Mouse (Mus musculus) megakaryocyte, embryonic 14.5 days (primary cell): Measurements from ENCODE around the gene Large2. TPM values are rescaled to one million over a fixed set of nuclear protein-coding genes. Genes with fewer than 3 reads are reported as not detected.

ENCODE experiments used
- H3K27me3 ChIP-seq: replicated peaks from 2 replicates; pipeline ENCODE3; 2012; ENCODE audit warnings: inconsistent platforms
- H3K36me3 ChIP-seq: replicated peaks from 2 replicates; pipeline ENCODE3; 2012; ENCODE audit warnings: low read length, inconsistent platforms, mixed read lengths
- H3K4me1 ChIP-seq: 2 replicates; pipeline ENCODE4 v1.6.1; 2012; ENCODE audit warnings: inconsistent platforms
- H3K4me3 ChIP-seq: replicated peaks from 2 replicates; pipeline ENCODE3; 2012; ENCODE audit warnings: moderate library complexity, mild to moderate bottlenecking, inconsistent platforms
- H3K9me3 ChIP-seq: 2 replicates; pipeline ENCODE4 v1.6.1; 2012; ENCODE audit warnings: inconsistent platforms
- FLI1 ChIP-seq: IDR thresholded peaks from 2 replicates; pipeline ENCODE4 v1.6.1; 2012; ENCODE audit warnings: low read length, inconsistent platforms, mixed read lengths
- GATA1 ChIP-seq: IDR thresholded peaks from 3 replicates; pipeline ENCODE4 v1.6.1; 2012; ENCODE audit warnings: mixed read lengths, low read length, inconsistent platforms, borderline replicate concordance
- polyA plus RNA-seq: library from polyadenylated mRNA; stranded (reverse); fragments of >175 nt; gene quantifications from 2 replicates; pipeline ENCODE4 v1.2.3, GENCODE M21; 2012; ENCODE audit warnings: low replicate concordance; ENCODE audit not compliant: insufficient read depth

The Large2 gene
- not detected in 2 replicates for polyA plus RNA-seq

GRCm38 (mm10) chr2:92374514-92374913 is at the start of gene Large2, which contains the start of gene Pex16:
TSS of gene Large2 (minus strand) at chr2:92374869.
TSS of gene Pex16 (plus strand) at chr2:92374676.
- Histone ChIP-seq H3K4me1 (peaks cover 53% of the 10 kb centered on the region), H3K9me3 (no peaks in the 10 kb centered on the region), H3K4me3 (peak within 1 kb of the TSS; percentile 98), H3K36me3 (peaks cover 28% of the 10 kb centered on the region), H3K27me3 (peaks cover 32% of the 10 kb centered on the region)
- TF ChIP-seq GATA1, result no peak
- TF ChIP-seq FLI1, result no peak

- Histone ChIP-seq H3K9me3 (no peaks in the 10 kb centered on the region), H3K27me3 (no peaks in the 10 kb centered on the region), H3K36me3 (peaks cover 92% of the 10 kb centered on the region), H3K4me1 (peaks cover 75% of the 10 kb centered on the region), H3K4me3 (no peak overlapping the region)
- TF ChIP-seq GATA1, result no peak
- no peak for TF ChIP-seq FLI1
These were observed 49.2 kb upstream of the Large2 start for GRCm38 (mm10) chr2:92423702-92424461.

GRCm38 (mm10) chr2:92423156-92423555 is 48.5 kb upstream of the Large2 start:
- Histone ChIP-seq H3K4me1 (peaks cover 67% of the 10 kb centered on the region), H3K4me3 (no peak overlapping the region), H3K27me3 (no peaks in the 10 kb centered on the region), H3K9me3 (no peaks in the 10 kb centered on the region), H3K36me3 (peaks cover 97% of the 10 kb centered on the region)
- no peak for TF ChIP-seq FLI1
- no peak for TF ChIP-seq GATA1

GRCm38 (mm10) chr2:92422388-92423135 is 47.9 kb upstream of the Large2 start:
- no peaks in the 10 kb centered on the region for H3K9me3 ChIP-seq
- peak overlapping the region; percentile 71 for H3K4me3 ChIP-seq
- peaks cover 98% of the 10 kb centered on the region for H3K36me3 ChIP-seq
- peaks cover 64% of the 10 kb centered on the region for H3K4me1 ChIP-seq
- TF ChIP-seq FLI1 (no peak), GATA1 (no peak)
- no peaks in the 10 kb centered on the region for H3K27me3 ChIP-seq

GRCm38 (mm10) chr2:92421723-92422387 is 47.2 kb upstream of the Large2 start:
- Histone ChIP-seq H3K4me3 (no peak overlapping the region), H3K36me3 (peaks cover 100% of the 10 kb centered on the region), H3K27me3 (no peaks in the 10 kb centered on the region), H3K9me3 (no peaks in the 10 kb centered on the region), H3K4me1 (peaks cover 60% of the 10 kb centered on the region)
- TF ChIP-seq FLI1, result no peak
- no peak for TF ChIP-seq GATA1

GRCm38 (mm10) chr2:92411705-92412104 is 37.0 kb upstream of the Large2 start:
- no peak for TF ChIP-seq GATA1
- TF ChIP-seq FLI1, result no peak
- Histone ChIP-seq H3K27me3 (no peaks in the 10 kb centered on the region), H3K4me1 (no peaks in the 10 kb centered on the region), H3K4me3 (no peak overlapping the region), H3K36me3 (peaks cover 100% of the 10 kb centered on the region), H3K9me3 (no peaks in the 10 kb centered on the region)

GRCm38 (mm10) chr2:92408309-92409045 is 33.8 kb upstream of the Large2 start:
- Histone ChIP-seq H3K36me3 (peaks cover 100% of the 10 kb centered on the region), H3K9me3 (no peaks in the 10 kb centered on the region), H3K27me3 (no peaks in the 10 kb centered on the region), H3K4me1 (no peaks in the 10 kb centered on the region), H3K4me3 (no peak overlapping the region)
- TF ChIP-seq GATA1, result no peak
- no peak for TF ChIP-seq FLI1

GRCm38 (mm10) chr2:92405687-92406086 is 31.0 kb upstream of the Large2 start:
- Histone ChIP-seq H3K27me3 (peaks cover 18% of the 10 kb centered on the region), H3K36me3 (peaks cover 78% of the 10 kb centered on the region)

GRCm38 (mm10) chr2:92404737-92405136 is 30.1 kb upstream of the Large2 start:
- Histone ChIP-seq H3K9me3 (peaks cover 11% of the 10 kb centered on the region), H3K4me1 (peaks cover 19% of the 10 kb centered on the region), H3K4me3 (no peak overlapping the region), H3K36me3 (peaks cover 69% of the 10 kb centered on the region), H3K27me3 (peaks cover 26% of the 10 kb centered on the region)
- no peak for TF ChIP-seq FLI1
- no peak for TF ChIP-seq GATA1

More at GRCm38 (mm10) chr2:92405687-92406086, 31.0 kb upstream of the Large2 start:
- H3K4me3 ChIP-seq, result no peak overlapping the region
- TF ChIP-seq GATA1, result no peak
- TF ChIP-seq FLI1, result no peak
- H3K9me3 ChIP-seq, result peaks cover 6% of the 10 kb centered on the region
- H3K4me1 ChIP-seq, result peaks cover 17% of the 10 kb centered on the region
